Mouse (Mus musculus) forebrain, embryonic 14.5 days (tissue): ENCODE data around the gene Dnah7a. TPM values are rescaled to one million over a fixed set of nuclear protein-coding genes. Genes with fewer than 3 reads are reported as not detected.
"Not testable (repeated sequence)": the region's sequence is repeated elsewhere in the genome, so short reads cannot be mapped to it uniquely, and the experiment has no call there.

Experiments
- ATAC-seq: fragments of 200-750 bp; cut with Nextera tagmentation; 2 replicates; pipeline ENCODE4 v1.8.0; 2017; ENCODE audit warnings: mild to moderate bottlenecking, moderate library complexity
- DNase-seq: peaks from one replicate; pipeline ENCODE4 v3.0.0-alpha.2; 2015; ENCODE audit warnings: low spot score
- H3K27ac ChIP-seq: fragments of 300-500 bp; sonication (generic); 2 replicates; pipeline ENCODE4 v1.5.1; 2014; ENCODE audit warnings: low read depth, mild to moderate bottlenecking, control low read depth, low read length, moderate library complexity
- H3K27me3 ChIP-seq: fragments of 300-500 bp; sonication (generic); replicated peaks from 2 replicates; pipeline ENCODE4 v1.6.1; 2014; ENCODE audit warnings: low read length, control low read depth, mixed read lengths; ENCODE audit not compliant: control insufficient read depth, insufficient read depth
- H3K36me3 ChIP-seq: fragments of 300-500 bp; sonication (generic); 2 replicates; pipeline ENCODE4 v1.6.1; 2014; ENCODE audit warnings: low read length, control low read depth; ENCODE audit not compliant: control insufficient read depth, insufficient read depth
- H3K4me1 ChIP-seq: fragments of 300-500 bp; sonication (generic); 2 replicates; pipeline ENCODE4 v1.6.1; 2014; ENCODE audit warnings: antibody characterized with exemption, low read length, control low read depth; ENCODE audit not compliant: control insufficient read depth, insufficient read depth
- H3K4me2 ChIP-seq: fragments of 300-500 bp; sonication (generic); 2 replicates; pipeline ENCODE4 v1.6.1; 2014; ENCODE audit warnings: mild to moderate bottlenecking, control low read depth, low read length
- H3K4me3 ChIP-seq: fragments of 300-500 bp; sonication (generic); 2 replicates; pipeline ENCODE4 v1.5.1; 2014; ENCODE audit warnings: low read depth, low read length, control low read depth
- H3K9ac ChIP-seq: fragments of 300-500 bp; sonication (generic); 2 replicates; pipeline ENCODE4 v1.6.1; 2014; ENCODE audit warnings: mild to moderate bottlenecking, low read length, control low read depth, moderate library complexity
- H3K9me3 ChIP-seq: fragments of 300-500 bp; sonication (generic); replicated peaks from 2 replicates; pipeline ENCODE4 v1.6.1; 2016; ENCODE audit warnings: low read length, control low read depth, mixed read lengths; ENCODE audit not compliant: control insufficient read depth
- WGBS: fragments of 180-500 bp; shearing (Covaris S2); extraction: QIAGEN DNeasy Blood & Tissue Kit; methylation state at CpG from one replicate; pipeline ENCODE4 v1.1.7; 2014; 5-methylcytosine and 5-hydroxymethylcytosine counted together
- microRNA-seq: library from miRNA; unstranded; fragments of <30 nt; microRNA quantifications from one replicate; pipeline ENCODE4, GENCODE M21; 2016
- polyA plus RNA-seq: library from polyadenylated mRNA; unstranded; fragments of >200 nt; fragmentation: Nextera tagmentation; extraction: Ambion mirVana; gene quantifications from 2 replicates; pipeline ENCODE4 v1.2.1, GENCODE M21; 2014

Gene Dnah7a
- polyA plus RNA-seq, 1 experiment from 2014 or later = 8.7 TPM

- H3K4me3 ChIP-seq = no peak overlapping the region
- H3K4me2 ChIP-seq = no peak overlapping the region
- 10% methylated on average over 6 of the region's 6 CpGs for WGBS
- H3K9me3 ChIP-seq = no peaks in the 10 kb centered on the region
- no peaks in the 10 kb centered on the region for H3K27me3 ChIP-seq
- no peaks in the 10 kb centered on the region for H3K4me1 ChIP-seq
- no peaks in the 10 kb centered on the region for H3K36me3 ChIP-seq
- DNase-seq = peak; percentile 55
- ATAC-seq = peak; percentile 82
- no peak overlapping the region for H3K27ac ChIP-seq
- no peak overlapping the region for H3K9ac ChIP-seq
Measured at GRCm38 (mm10) chr1:53384085-53384688, 322.4 kb downstream of the Dnah7a start.

DNA sequence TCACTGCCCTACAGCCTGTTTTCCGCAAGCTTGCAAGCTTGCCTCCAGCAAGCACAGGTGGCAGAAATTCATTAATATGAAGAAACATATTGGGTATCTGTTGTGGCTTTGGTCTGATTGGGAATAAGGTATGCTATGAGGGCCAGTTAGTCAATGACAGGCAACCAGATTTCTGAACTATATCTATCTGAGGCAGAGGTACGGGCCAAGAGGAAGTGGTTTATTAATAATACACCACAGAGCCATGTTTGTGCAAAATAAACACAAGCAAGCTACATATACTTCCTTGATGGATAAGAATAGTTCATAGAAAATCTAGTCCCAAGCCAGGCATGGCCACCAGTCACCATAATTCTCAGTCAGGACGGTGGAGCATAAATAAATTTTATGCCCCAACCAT, 328.9 kb downstream of the Dnah7a start:
- Histone ChIP-seq H3K9ac (no peak overlapping the region), H3K9me3 (no peaks in the 10 kb centered on the region)
- WGBS = 57% methylated on average over 3 of the region's 3 CpGs

DNA sequence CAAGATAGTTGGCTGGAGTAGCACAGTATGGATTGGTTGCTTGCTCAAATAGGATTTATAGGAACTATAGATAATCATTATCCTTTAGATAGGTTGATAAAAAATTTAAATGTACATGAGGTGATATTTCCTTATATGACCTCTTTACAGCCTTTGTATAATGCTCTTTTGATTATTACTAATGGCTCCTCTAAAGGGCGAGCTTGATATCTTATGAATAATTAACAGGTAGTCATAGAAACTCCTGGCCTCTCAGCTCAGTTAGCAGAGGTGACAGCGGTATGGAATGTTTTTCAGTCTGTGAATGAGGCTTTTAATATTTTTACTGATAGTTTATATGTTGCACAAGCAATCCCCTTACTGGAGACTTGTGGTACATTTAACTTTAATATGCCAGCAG, 330.6 kb downstream of the Dnah7a start:
- not testable (repeated sequence) for H3K9ac ChIP-seq, H3K4me3 ChIP-seq, H3K4me2 ChIP-seq, H3K4me1 ChIP-seq, H3K9me3 ChIP-seq, H3K27me3 ChIP-seq, H3K27ac ChIP-seq, DNase-seq, H3K36me3 ChIP-seq, ATAC-seq
- 87% methylated on average over 2 of the region's 2 CpGs for WGBS

More for the DNA sequence above, 328.9 kb downstream of the Dnah7a start:
- Histone ChIP-seq H3K27ac (no peak overlapping the region), H3K4me2 (no peak overlapping the region), H3K4me3 (no peak overlapping the region), H3K27me3 (no peaks in the 10 kb centered on the region), H3K4me1 (peaks cover 3% of the 10 kb centered on the region; the same call in 1 of the 2 replicates), H3K36me3 (no peaks in the 10 kb centered on the region)
- DNase-seq (no peak), ATAC-seq (no peak)

GRCm38 (mm10) chr1:53358988-53359387, 347.6 kb downstream of the Dnah7a start:
- Histone ChIP-seq H3K36me3 (no peaks in the 10 kb centered on the region), H3K9ac (no peak overlapping the region), H3K27ac (no peak overlapping the region), H3K4me3 (no peak overlapping the region), H3K9me3 (no peaks in the 10 kb centered on the region; the same call in 1 of the 2 replicates), H3K4me1 (no peaks in the 10 kb centered on the region), H3K4me2 (no peak overlapping the region), H3K27me3 (no peaks in the 10 kb centered on the region)
- ATAC-seq (no peak), DNase-seq (no peak)

DNA sequence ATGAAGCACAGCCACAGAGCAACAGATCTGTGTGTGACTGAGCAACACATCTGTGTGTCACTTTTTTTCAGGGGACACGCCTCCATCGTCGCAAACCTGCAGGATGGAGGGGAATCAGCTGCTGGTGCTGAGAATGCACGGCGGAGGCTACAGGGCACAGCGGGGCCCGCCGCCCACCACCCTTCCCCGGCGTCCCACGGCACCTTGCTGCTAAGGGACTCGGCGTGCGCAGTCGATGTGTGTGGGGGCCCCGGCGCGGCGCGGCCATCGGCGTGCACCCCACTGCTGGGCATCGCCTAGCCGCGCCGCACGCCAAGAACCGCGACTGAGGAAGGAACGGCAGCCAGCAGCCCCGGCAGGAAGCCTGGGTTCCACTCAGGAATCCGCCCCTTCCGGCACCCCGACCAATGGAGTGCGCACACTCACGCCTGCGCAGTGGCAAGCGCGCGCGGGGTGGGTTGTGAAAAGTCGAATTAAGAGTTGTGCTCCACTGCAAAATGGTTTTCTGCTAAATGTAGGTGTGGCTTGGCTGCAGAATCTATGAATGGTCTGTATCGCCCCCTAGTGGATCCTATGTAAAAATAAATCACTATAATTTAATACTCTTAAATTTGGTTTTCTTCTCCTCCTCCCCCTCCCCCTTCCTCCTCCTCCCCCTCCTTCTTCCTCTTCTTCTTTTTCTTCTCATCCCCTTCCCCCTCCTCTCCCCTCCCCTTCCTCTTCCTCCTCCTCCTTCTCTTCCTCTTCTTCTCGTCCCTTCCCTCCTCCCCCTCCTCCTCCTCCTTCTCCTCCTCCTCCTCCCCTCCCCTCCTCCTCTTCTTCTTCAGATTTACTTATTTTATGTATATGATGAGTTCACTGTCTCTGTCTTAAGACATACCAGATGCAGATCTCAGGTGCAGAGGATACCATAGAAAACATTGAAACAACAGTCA, 354.0 kb downstream of the Dnah7a start, which contains the start of the genes Asdurf, Gm28551 and Asnsd1:
Asdurf (minus strand) TSS at position 293 of the 935 bp plus-strand sequence.
Gm28551 (minus strand) TSS at position 341 of the 935 bp plus-strand sequence.
Asnsd1 (minus strand) TSS at position 426 of the 935 bp plus-strand sequence.
- H3K4me2 ChIP-seq = peak within 1 kb of the TSS; percentile 52
- peak within 1 kb of the TSS; percentile 71 for H3K4me3 ChIP-seq
- H3K27ac ChIP-seq = peak within 1 kb of the TSS; percentile 87
- ATAC-seq (peak; percentile 100), DNase-seq (peak; percentile 98)
- peaks cover 5% of the 10 kb centered on the region for H3K4me1 ChIP-seq
- peak within 1 kb of the TSS; percentile 92 for H3K9ac ChIP-seq
- no peaks in the 10 kb centered on the region; the same call in 1 of the 2 replicates for H3K9me3 ChIP-seq
- H3K36me3 ChIP-seq = peaks cover 14% of the 10 kb centered on the region
- no peaks in the 10 kb centered on the region for H3K27me3 ChIP-seq
- WGBS = under 1% methylated on average over 44 of the region's 44 CpGs

Small RNA genes lying within 50 kb of the gene (microRNA-seq; reads per million reads assigned to microRNA genes)
- gene Gm25240 = not detected

Other genes starting within 250 kb of the Dnah7a start
- gene Stk17b, start 78.4 kb upstream of the Dnah7a start, polyA plus RNA-seq = 7.4 and 7.7 TPM in 2 replicates